Mouse (Mus musculus): ENCODE results near the gene Ddx43. TPM values are rescaled to one million over a fixed set of nuclear protein-coding genes. Genes with fewer than 3 reads are reported as not detected.
"Not testable (repeated sequence)": the region's sequence is repeated elsewhere in the genome, so short reads cannot be mapped to it uniquely, and the experiment has no call there.

Ddx43 gene
- total RNA-seq (2021): not detected
- long read RNA-seq, experiment 1: 0 reads
- long read RNA-seq, experiment 2: 0 reads

DNA sequence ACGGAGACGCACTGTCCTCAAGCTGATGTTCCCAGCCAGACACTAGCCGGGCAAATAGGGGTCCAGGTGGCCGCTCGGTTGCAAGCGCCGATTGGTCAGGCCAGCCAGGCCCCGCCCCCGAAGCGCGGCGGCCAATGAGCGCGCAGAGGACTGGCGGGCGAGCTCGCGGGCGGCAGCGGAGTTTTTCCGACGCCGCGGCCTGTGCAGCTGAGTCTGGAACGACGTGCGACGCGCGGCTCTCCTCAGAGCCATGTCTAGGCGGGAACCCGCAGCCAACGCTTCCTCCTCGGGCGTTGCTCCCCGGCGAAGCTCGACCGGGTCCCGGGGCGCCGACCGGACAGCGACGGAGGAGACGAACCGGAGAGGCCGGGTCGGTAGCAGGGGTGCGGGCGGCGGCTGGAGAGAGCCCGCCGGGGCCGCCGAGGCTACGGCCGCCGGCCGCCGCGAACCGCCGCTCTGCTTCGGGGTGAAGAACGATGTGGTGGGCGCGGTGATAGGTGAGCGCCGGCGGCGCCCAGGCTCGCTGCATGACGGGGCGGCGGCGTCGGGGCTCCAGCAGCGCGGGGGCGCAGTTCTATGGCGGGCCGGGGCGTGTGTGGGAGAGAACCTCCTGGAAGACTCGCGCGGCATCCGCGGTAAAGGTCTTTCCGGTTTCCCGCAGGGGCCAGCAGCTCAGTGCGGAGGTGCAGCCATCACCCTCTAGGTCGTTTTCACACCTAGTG lies at the start of gene Ddx43:
TSS of gene Ddx43 (plus strand) at position 148 of the 722 bp plus-strand sequence.
- intact Hi-C loops (cut with DNase I): no loop called here
- peak within 1 kb of the TSS; percentile 55 for H3K4me3 ChIP-seq
- TF ChIP-seq CTCF (IDR thresholded peaks at IDR 0.05): no peak
- DNase-seq: peak; percentile 42
- H3K27ac ChIP-seq: no peak within 1 kb of the TSS

DNA sequence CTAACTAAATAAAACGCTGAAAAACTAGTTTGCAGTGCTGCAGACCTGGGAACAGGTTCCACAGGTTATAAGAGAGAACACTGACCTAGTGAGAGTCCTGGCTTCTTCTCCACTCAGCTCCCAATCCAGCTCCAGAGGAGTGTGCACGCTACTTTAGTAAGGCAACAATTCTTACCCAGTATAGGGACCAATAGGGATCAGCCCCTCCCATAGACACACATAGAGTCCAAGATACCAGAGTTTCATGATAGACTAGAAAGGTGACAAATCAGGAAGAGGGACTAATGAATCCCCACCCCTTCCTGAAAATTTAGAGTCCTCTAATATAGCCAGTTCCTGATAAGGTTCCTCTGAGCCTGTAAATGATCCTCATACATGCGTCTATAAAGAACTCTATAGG lies 48.6 kb upstream of the Ddx43 start:
- no peak overlapping the region for H3K27ac ChIP-seq
- DNase-seq: no peak
- no peak overlapping the region for H3K4me3 ChIP-seq
- intact Hi-C loops (cut with DNase I): no loop called here
- TF ChIP-seq CTCF (IDR thresholded peaks at IDR 0.05): no peak

DNA sequence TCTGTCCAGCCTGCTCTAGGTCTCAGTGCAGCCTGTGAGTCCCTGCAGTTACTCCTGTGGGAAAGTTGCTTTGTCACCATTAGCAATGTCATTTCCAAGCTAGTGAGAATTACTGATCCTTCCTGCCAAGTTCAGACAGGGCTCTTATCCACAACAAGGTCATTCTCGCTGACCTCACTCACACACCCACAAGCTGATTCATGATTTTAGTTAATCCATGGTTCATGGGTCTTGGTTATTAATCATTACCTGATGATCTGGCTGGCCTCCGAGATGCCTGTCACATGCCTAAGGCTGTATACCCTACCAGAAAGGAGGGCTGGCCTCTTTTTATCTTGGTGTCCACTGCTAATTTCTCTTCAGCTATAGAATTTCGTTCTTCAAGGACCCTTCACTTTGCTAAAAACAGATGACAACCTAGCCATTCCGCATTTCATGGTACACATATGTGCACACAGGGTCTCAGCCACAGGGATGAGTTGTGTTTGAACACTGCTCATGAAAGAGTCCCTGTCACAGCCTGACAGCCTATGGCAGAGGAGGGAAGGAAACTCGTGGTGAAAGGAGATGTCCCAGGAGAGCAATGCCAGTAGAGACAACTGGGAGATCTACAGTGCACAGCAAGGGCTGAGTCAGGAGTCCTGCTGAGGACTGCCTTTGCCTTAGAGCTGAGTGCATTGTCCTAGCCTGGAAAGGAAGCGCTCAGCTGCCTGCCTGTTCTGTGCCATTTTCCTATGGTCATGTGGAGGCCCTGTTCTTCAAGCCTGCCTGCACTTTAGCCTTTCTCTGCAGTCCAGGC lies 47.2 kb upstream of the Ddx43 start:
- DNase-seq; intact Hi-C loops (cut with DNase I); H3K4me3 ChIP-seq; H3K27ac ChIP-seq: not testable (repeated sequence)

DNA sequence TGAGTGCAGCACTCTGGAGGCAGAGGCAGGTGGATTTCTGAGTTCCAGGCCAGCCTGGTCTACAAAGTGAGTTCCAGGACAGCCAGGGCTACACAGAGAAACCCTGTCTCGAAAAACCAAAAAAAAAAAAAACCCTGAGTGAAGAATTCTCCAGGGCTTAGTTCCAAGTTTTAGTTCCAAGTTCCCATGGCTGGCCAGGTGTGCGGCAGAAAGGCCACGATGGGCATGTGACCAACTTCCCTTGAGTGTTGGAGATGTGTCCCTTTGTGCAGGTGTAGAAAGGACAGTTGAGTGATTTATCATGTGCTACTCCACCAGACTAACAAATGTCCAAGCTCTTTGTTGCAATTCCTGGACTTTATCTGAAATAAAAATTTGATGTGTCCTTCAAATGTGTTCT lies 46.4 kb upstream of the Ddx43 start:
- intact Hi-C loops (cut with DNase I); H3K27ac ChIP-seq; DNase-seq; H3K4me3 ChIP-seq: not testable (repeated sequence)

DNA sequence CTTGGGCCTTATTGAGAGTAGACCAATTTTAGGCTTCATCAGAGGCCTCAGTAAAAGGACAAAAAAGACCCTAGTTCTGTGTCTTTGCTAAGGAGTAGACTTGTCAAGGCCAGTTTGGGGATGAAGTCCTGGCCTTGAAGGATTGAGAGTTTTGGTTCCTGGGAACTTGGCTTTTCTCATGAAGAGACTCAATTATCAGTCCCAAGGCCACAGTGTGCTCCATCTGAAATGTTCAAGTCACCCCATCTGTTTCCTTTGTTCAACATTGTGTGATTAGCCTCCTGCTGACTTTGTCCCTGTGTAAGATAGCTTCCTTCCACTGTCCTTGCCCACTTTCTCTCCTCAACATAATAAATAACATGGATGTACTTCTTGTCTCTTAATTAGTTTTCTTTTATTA lies 45.6 kb upstream of the Ddx43 start:
- not testable (repeated sequence) for H3K4me3 ChIP-seq, H3K27ac ChIP-seq, DNase-seq
- intact Hi-C loops (cut with DNase I): loop anchor here (10.0 kb wide), 1 partner anchor 205 kb away; no protein-coding TSS in a partner anchor

DNA sequence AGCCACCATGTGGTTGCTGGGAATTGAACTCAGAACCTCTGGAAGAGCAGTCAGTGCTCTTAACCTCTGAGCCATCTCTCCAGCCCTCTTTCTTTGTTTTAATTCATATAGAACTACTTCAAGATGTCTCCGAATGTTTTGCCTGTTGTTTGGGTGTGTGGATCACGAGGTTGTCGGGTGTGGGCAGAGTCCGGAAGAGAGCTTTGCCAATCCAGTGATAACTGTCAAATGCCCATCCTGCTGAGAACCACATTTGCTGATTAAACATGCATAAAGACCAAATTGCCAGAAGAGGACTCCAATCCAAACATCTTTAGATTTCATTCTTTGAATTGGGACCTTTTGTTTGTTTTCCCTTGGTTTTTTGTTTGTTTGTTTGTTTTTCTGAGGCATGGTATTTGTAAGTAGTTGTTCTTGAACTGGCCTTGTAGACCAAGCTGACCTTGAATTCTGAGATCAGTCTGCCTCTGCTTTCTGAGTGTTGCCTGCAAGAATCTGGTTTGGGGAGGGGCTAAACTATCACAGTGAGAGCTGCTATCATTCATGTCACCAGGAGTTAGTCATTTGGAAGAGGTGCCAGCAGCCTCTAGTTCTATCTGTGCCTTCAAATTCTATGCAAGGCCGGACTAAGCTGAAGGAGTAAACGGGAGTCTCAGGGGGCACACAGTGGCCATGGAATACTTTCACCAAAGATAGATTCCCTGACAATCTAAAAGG lies 43.9 kb upstream of the Ddx43 start:
- Histone ChIP-seq H3K27ac (no peak overlapping the region), H3K4me3 (no peak overlapping the region)
- intact Hi-C loops (cut with DNase I): loop anchor here (10.0 kb wide), 1 partner anchor 203 kb away; no protein-coding TSS in a partner anchor
- TF ChIP-seq CTCF (IDR thresholded peaks at IDR 0.05): no peak
- no peak for DNase-seq

DNA sequence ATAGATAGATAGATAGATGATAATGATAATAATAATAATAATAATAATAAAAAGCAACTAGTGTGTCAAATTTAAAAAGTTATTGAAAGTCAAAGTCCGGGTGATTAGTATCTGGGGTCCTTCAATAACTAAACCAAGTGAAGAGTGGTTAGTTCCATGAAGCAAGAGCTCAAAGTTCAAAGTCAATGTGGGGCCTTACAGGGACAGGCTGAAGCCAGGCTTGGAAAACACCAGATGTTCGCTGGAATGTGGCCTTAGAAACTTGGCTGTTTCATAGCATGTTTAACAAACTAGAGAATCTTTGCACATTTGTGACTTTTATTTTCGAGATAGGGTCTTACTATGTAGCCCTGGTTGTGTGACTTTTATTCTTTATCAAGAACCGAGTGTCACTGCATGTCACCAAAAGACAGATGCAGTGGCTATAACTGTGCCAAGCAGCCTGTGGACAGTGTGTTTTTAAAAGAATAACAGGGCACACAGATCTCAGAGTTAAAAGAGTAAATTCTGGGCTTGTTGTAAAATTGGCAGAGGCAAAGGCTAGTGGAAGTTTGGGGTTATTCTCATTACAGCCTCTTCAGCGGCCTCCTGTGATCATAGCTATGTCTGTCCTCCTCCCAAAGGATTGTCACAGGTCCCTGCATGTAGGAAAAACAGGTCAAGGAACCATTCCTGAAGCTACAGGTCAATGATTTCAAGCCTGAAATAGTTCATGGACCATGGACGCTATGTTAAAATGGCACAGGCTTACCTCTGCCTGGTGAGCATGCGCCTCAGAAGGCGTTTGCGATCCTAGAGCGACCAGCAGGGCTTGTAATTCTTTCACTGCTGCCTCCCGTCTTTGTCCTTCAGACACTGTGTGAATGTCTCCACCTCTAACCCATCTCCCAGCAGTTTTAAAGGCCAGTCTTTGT lies 40.7 kb upstream of the Ddx43 start:
- Histone ChIP-seq H3K27ac (no peak overlapping the region), H3K4me3 (no peak overlapping the region)
- TF ChIP-seq CTCF (IDR thresholded peaks at IDR 0.05): no peak
- intact Hi-C loops (cut with DNase I): loop anchor here (10.0 kb wide), 1 partner anchor 200 kb away; no protein-coding TSS in a partner anchor
- no peak for DNase-seq

DNA sequence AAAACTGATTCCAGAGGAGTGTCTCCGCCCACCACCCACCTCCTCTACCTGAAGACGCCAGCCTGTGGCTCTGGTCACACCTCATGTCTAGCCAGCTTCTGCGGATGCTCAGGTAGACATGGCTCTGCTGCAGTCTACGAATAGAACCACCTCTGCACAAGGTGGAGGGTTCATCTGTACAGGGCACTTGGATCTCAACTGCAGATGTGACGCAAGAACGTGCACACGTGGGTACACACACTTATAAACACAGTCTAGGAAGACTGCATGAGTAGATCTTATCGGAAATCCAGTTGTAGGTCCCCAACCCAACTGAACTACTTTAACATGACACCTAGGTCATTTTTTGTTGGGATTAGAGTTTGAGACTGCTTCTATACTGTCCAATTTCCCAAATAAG lies 40.0 kb upstream of the Ddx43 start, which contains the start of gene Gsta2:
TSS of gene Gsta2 (minus strand) at position 178 of the 400 bp plus-strand sequence.
- Histone ChIP-seq H3K4me3 (no peak within 1 kb of the TSS), H3K27ac (no peak within 1 kb of the TSS)
- intact Hi-C loops (cut with DNase I): loop anchor here (10.0 kb wide), 1 partner anchor 199 kb away; no protein-coding TSS in a partner anchor
- TF ChIP-seq CTCF (IDR thresholded peaks at IDR 0.05): no peak
- DNase-seq: no peak

DNA sequence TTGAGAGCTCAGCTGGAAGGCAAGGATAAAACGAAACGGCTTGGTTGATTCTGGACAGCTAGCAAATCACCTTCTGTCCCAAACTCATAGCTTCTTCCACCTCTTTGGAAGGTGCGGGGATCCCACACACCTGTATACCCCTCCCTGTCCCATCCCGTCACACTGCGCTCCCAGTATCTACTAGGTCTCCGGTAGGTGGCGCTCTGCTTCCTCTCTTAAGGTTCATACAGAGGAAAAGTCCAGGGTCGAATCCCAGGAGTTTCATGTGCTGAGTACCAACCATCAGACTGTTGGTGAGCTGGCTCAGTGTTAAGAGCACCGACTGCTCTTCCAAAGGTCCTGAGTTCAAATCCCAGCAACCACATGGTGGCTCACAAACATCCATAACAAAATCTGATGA lies 37.5 kb upstream of the Ddx43 start:
- Histone ChIP-seq H3K27ac (no peak overlapping the region), H3K4me3 (no peak overlapping the region)
- intact Hi-C loops (cut with DNase I): loop anchor here (10.0 kb wide), 1 partner anchor 197 kb away; no protein-coding TSS in a partner anchor
- DNase-seq: peak; percentile 66
- peak; percentile 75 for TF ChIP-seq CTCF (IDR thresholded peaks at IDR 0.05)

DNA sequence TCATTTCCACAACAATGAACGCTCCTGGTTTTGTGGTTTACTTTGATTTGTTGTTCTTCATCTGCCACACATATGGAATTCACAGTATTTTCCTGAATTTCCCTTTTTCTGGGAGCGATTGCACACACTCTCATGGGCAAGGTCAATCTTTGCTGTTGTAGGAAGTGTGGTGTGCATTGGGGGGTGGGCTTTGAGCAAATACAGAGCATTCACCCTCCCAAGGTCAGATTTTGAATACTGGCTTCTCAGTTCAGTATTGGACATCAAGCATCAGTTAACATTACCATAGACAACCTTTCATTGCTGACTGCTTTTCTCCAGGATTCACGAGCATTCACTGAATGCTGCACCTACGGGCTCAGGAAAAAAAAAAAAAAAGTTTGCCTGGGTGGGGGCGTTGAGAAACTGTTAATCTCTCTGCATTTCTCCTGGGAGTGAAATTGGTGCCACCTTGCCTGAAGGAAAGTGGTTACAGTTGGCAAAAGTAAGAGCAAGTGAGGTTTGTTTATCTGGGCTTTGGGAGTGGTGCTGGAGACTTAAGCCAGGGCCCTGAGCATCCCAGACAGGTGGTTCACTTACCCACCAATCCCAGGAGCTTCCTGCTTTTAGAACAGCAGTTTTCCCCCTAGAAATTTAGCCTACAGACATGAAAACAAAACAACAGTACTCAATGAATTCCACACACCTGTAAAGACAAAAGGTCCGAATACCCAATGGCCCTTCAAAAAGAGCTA lies 35.7 kb upstream of the Ddx43 start:
- no peak overlapping the region for H3K27ac ChIP-seq

DNA sequence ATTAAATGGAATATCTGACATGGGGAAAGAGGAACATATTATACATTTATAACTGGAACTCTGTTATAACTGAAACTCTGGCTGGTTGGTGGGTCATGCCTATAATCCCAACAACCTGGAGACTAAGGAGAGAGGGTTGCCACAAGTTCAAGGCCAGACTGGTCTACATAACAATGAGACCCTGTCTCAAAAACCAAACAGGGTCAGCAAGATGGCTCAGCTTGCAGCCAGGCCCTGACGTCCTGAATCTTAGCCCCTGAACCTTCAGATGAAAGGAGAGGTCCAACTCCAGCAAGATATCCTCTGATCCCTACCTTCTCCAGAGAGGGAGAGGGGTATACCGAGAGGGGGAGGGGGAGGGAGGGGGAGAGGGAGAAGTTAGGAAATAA lies 35.1 kb upstream of the Ddx43 start:
- intact Hi-C loops (cut with DNase I): no loop called here
- no peak for TF ChIP-seq CTCF (IDR thresholded peaks at IDR 0.05)
- no peak for DNase-seq
- no peak overlapping the region for H3K27ac ChIP-seq
- no peak overlapping the region for H3K4me3 ChIP-seq

More for the DNA sequence above, 35.7 kb upstream of the Ddx43 start:
- no peak for DNase-seq
- no peak overlapping the region for H3K4me3 ChIP-seq
- intact Hi-C loops (cut with DNase I): loop anchor here (10.0 kb wide), 1 partner anchor 195 kb away; no protein-coding TSS in a partner anchor
- TF ChIP-seq CTCF (IDR thresholded peaks at IDR 0.05): no peak

Data from gastrocnemius, adult 2 months (tissue).